Mouse (Mus musculus): ENCODE data around the gene Faap20. TPM values are rescaled to one million over a fixed set of nuclear protein-coding genes. Genes with fewer than 3 reads are reported as not detected.

The Faap20 gene
- polyA plus RNA-seq, 1 experiment from 2014 or later: 70.1 TPM

DNA sequence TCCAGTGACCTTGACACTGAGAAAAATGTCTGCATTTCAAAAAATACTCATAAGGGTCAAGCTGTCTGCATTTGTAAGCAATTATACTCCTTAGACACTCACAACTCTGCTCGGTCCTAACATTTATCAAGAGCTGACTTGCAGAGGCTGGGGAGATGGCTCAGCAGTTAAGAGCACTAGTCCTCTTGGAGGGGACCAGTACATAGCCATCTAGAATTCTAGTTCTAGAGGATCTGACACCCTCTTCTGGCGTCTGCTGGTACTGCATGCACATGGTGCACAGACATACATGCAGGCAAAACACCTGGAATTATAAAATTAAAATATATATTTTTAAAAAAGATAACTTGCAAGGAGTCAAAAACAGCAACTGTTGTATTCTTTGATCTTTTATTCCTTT lies 47.5 kb downstream of the Faap20 start:
- H3K9ac ChIP-seq (ENCODE audit: low read depth, low read length): no peak overlapping the region
- WGBS: 60% methylated on average over 2 of the region's 2 CpGs
- H3K4me1 ChIP-seq (ENCODE audit: control insufficient read depth, insufficient read depth, low read length): peaks cover 1% of the 10 kb centered on the region; the same call in 1 of the 2 replicates
- H3K4me2 ChIP-seq (ENCODE audit: low read length): no peak overlapping the region
- no peaks in the 10 kb centered on the region for H3K36me3 ChIP-seq (ENCODE audit: control insufficient read depth, insufficient read depth, low read length)
- H3K27ac ChIP-seq (ENCODE audit: low read length): no peak overlapping the region
- H3K27me3 ChIP-seq (ENCODE audit: control insufficient read depth, insufficient read depth, low read depth, low read length): no peaks in the 10 kb centered on the region
- H3K4me3 ChIP-seq (ENCODE audit: low read depth, low read length): no peak overlapping the region
- no peak for ATAC-seq
- no peaks in the 10 kb centered on the region for H3K9me3 ChIP-seq (replicated peaks; ENCODE audit: control insufficient read depth, low read length, poor library complexity, severe bottlenecking)

DNA sequence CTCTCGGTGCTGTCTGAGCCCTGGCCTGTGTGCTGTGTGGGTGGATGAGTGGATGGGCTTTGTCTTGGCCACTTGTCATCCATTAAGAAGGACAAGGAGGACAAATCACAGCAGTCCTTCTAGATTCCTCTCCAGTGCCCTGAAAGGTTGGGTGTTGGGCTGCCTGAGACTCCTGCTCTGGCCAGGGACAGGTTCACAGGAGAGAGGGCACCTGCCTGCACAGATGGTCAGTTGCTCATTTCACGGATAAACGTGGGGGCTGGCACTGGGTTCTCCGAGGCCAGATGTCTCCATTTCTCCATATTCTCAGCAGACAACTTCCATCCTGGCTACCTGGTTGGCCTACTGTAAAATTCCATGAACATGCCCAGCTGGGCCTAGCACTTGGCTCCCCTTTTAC lies 49.2 kb downstream of the Faap20 start:
- Histone ChIP-seq H3K4me1 (ENCODE audit: control insufficient read depth, insufficient read depth, low read length) (peaks cover 4% of the 10 kb centered on the region; the same call in 1 of the 2 replicates), H3K4me2 (ENCODE audit: low read length) (no peak overlapping the region), H3K27ac (ENCODE audit: low read length) (no peak overlapping the region), H3K27me3 (ENCODE audit: control insufficient read depth, insufficient read depth, low read depth, low read length) (no peaks in the 10 kb centered on the region), H3K36me3 (ENCODE audit: control insufficient read depth, insufficient read depth, low read length) (no peaks in the 10 kb centered on the region), H3K9ac (ENCODE audit: low read depth, low read length) (no peak overlapping the region), H3K9me3 (replicated peaks; ENCODE audit: control insufficient read depth, low read length, poor library complexity, severe bottlenecking) (no peaks in the 10 kb centered on the region), H3K4me3 (ENCODE audit: low read depth, low read length) (no peak overlapping the region)
- 90% methylated on average over 4 of the region's 4 CpGs for WGBS
- no peak for ATAC-seq

DNA sequence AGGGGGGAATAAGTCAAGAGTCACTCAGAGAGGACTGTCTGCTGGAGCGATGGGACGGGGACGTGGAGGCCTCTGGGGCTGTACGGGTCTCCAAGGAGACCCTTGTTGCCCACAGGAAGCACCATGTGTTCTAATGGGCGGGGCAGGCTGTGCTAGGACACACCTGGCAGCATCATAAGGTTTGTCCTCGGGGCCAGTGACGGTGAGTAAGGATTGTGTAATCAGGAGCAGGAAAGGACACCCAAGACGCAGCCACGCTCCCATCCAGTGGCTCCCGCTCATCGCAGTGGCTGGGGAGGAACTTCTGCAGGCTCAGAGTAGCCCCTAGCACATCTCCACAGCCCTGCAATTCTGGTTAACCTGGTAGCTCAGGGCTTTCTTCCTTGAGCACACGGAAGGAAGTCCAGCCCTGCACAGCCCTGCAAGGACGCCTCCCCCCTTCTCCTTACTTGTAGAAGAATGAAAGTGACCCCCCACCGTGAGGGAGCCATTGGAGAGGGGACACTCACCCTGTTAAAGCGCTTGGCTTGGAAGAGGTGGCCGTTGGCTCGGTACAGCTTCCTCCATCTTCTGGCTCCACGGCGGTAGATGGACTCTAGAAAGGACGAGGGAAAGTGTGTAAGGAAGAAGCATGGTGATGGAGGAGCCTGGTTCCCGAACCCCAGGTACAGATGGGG lies 51.0 kb downstream of the Faap20 start:
- WGBS: 79% methylated on average over 21 of the region's 21 CpGs
- no peak for ATAC-seq

DNA sequence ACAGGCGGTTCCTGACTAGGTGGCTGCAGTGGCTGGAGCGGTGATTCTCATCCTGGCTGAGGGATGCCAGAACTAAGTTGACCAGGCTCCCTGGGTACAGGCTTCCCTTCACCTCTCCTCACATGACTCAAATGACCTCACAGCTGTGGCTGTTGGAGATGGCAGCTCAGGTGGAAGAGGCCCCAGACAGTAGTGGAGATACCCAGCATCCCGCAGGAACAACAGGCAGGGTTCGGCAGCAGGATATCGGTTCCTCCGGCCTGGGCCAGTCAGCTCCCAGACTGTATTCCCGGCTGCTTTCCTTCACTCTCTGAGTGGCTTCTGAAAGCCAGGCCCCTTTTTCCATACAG lies 51.5 kb downstream of the Faap20 start:
- Histone ChIP-seq H3K27ac (ENCODE audit: low read length) (no peak overlapping the region), H3K9ac (ENCODE audit: low read depth, low read length) (no peak overlapping the region), H3K36me3 (ENCODE audit: control insufficient read depth, insufficient read depth, low read length) (no peaks in the 10 kb centered on the region), H3K4me3 (ENCODE audit: low read depth, low read length) (no peak overlapping the region), H3K4me2 (ENCODE audit: low read length) (no peak overlapping the region), H3K9me3 (replicated peaks; ENCODE audit: control insufficient read depth, low read length, poor library complexity, severe bottlenecking) (no peaks in the 10 kb centered on the region), H3K4me1 (ENCODE audit: control insufficient read depth, insufficient read depth, low read length) (peaks cover 16% of the 10 kb centered on the region), H3K27me3 (ENCODE audit: control insufficient read depth, insufficient read depth, low read depth, low read length) (no peaks in the 10 kb centered on the region)
- WGBS: 89% methylated on average over 7 of the region's 7 CpGs
- ATAC-seq: no peak

More for the DNA sequence above, 51.0 kb downstream of the Faap20 start:
- H3K27me3 ChIP-seq (ENCODE audit: control insufficient read depth, insufficient read depth, low read depth, low read length): no peaks in the 10 kb centered on the region
- H3K4me1 ChIP-seq (ENCODE audit: control insufficient read depth, insufficient read depth, low read length): peaks cover 11% of the 10 kb centered on the region
- no peak overlapping the region for H3K9ac ChIP-seq (ENCODE audit: low read depth, low read length)
- H3K4me3 ChIP-seq (ENCODE audit: low read depth, low read length): no peak overlapping the region
- no peaks in the 10 kb centered on the region for H3K36me3 ChIP-seq (ENCODE audit: control insufficient read depth, insufficient read depth, low read length)
- H3K9me3 ChIP-seq (replicated peaks; ENCODE audit: control insufficient read depth, low read length, poor library complexity, severe bottlenecking): no peaks in the 10 kb centered on the region
- no peak overlapping the region for H3K27ac ChIP-seq (ENCODE audit: low read length)
- H3K4me2 ChIP-seq (ENCODE audit: low read length): no peak overlapping the region

DNA sequence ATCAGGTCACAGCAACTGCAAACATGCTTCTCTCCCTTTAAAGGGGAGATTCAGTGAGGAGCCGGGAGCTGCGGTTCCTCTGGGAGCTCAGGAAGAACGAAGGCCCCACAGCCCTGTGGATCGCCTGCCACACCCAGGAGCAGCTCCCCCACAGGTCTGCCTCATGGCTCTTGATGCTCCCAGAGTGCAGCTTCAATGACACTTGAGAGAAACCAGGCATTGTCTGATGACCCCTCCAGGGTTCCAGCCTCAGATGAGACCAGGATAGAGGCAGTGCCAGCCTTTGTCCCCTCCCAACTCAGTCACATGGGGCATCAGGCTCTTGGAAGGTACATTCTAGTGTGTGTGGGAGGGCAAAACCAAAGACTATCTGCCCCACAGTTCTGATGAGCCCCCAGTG lies 52.4 kb downstream of the Faap20 start:
- ATAC-seq: no peak
- Histone ChIP-seq H3K9me3 (replicated peaks; ENCODE audit: control insufficient read depth, low read length, poor library complexity, severe bottlenecking) (no peaks in the 10 kb centered on the region), H3K27ac (ENCODE audit: low read length) (no peak overlapping the region; the same call in 1 of the 2 replicates), H3K4me1 (ENCODE audit: control insufficient read depth, insufficient read depth, low read length) (peaks cover 25% of the 10 kb centered on the region), H3K4me3 (ENCODE audit: low read depth, low read length) (no peak overlapping the region), H3K27me3 (ENCODE audit: control insufficient read depth, insufficient read depth, low read depth, low read length) (no peaks in the 10 kb centered on the region), H3K36me3 (ENCODE audit: control insufficient read depth, insufficient read depth, low read length) (no peaks in the 10 kb centered on the region), H3K4me2 (ENCODE audit: low read length) (no peak overlapping the region), H3K9ac (ENCODE audit: low read depth, low read length) (no peak overlapping the region)
- 44% methylated on average over 4 of the region's 4 CpGs for WGBS

DNA sequence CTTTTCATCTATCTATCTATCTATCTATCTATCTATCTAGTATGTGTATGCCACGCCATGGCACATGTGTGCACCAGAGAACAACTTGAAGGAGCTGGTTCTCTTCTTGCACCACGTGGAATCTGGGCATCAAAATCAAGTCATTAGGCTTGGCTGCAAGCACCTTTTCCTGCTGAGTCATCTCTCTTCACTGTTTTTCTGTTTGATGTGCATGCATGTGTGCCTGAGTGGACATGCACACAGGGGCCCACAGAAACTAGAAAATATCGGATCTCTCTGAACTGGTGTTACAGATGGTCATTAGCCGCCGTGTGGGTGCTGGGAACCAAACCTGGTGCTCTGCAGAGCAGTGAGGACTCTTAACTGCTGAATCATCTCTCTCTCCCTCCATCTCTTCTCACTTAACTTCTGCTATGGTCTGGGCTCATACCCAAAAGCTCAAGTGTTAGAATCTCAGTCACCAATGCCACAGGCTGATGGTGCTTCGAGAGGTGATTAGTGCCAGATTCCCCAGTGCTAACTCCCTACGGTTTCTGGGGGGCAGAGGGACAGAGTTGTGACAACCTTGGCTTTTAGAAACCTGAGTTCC lies 55.0 kb downstream of the Faap20 start:
- Histone ChIP-seq H3K9ac (ENCODE audit: low read depth, low read length) (no peak overlapping the region), H3K9me3 (replicated peaks; ENCODE audit: control insufficient read depth, low read length, poor library complexity, severe bottlenecking) (no peaks in the 10 kb centered on the region), H3K4me2 (ENCODE audit: low read length) (no peak overlapping the region), H3K27me3 (ENCODE audit: control insufficient read depth, insufficient read depth, low read depth, low read length) (no peaks in the 10 kb centered on the region), H3K4me3 (ENCODE audit: low read depth, low read length) (no peak overlapping the region), H3K27ac (ENCODE audit: low read length) (peak overlapping the region; percentile 87), H3K36me3 (ENCODE audit: control insufficient read depth, insufficient read depth, low read length) (no peaks in the 10 kb centered on the region), H3K4me1 (ENCODE audit: control insufficient read depth, insufficient read depth, low read length) (peaks cover 44% of the 10 kb centered on the region)
- 91% methylated on average over 7 of the region's 7 CpGs for WGBS
- ATAC-seq: no peak

DNA sequence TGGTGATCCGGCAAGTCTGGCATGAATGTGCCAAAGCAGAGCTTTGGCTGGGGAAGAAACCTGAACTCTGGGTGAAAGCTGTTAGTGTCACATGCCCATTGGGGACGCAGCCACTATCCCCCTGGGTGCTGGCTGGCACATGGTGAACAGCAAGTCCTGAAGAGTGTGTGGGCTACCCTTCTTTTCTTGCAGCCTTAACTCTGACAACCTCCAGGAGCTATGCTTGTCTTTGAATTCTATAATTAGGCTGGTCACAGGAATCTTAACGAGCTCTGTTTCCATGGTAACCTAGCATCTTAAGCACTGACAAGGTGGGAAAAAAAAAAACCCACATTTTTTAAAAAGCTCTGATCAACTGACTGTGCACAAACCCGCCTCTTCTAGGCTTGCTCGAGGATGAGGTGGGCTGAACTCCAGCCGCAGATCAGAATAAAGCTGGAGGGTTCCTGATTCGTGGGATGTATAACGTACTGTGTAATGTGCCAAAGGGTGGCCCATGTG lies 56.0 kb downstream of the Faap20 start:
- 17% methylated on average over 8 of the region's 8 CpGs for WGBS
- no peak overlapping the region for H3K4me3 ChIP-seq (ENCODE audit: low read depth, low read length)
- peak; percentile 67 for ATAC-seq
- peaks cover 44% of the 10 kb centered on the region for H3K4me1 ChIP-seq (ENCODE audit: control insufficient read depth, insufficient read depth, low read length)
- H3K4me2 ChIP-seq (ENCODE audit: low read length): peak overlapping the region; percentile 37
- peak overlapping the region; percentile 87 for H3K27ac ChIP-seq (ENCODE audit: low read length)
- no peak overlapping the region for H3K9ac ChIP-seq (ENCODE audit: low read depth, low read length)
- no peaks in the 10 kb centered on the region for H3K27me3 ChIP-seq (ENCODE audit: control insufficient read depth, insufficient read depth, low read depth, low read length)
- no peaks in the 10 kb centered on the region for H3K36me3 ChIP-seq (ENCODE audit: control insufficient read depth, insufficient read depth, low read length)
- no peaks in the 10 kb centered on the region for H3K9me3 ChIP-seq (replicated peaks; ENCODE audit: control insufficient read depth, low read length, poor library complexity, severe bottlenecking)

Other genes starting within 250 kb of the Faap20 start
- 23.3 and 25.4 TPM in 2 replicates for gene Plch2, start 193.0 kb upstream of the Faap20 start, polyA plus RNA-seq (2015; fragmentation: Nextera tagmentation; extraction: Ambion mirVana)
- 22.2 and 22.8 TPM in 2 replicates for gene Pex10, start 182.8 kb upstream of the Faap20 start, polyA plus RNA-seq (2015; fragmentation: Nextera tagmentation; extraction: Ambion mirVana)
- gene Rer1, start 163.4 kb upstream of the Faap20 start, polyA plus RNA-seq (2015; fragmentation: Nextera tagmentation; extraction: Ambion mirVana): 121 and 124 TPM in 2 replicates
- gene Morn1, start 163.2 kb upstream of the Faap20 start, polyA plus RNA-seq (2015; fragmentation: Nextera tagmentation; extraction: Ambion mirVana): 7.3 and 8.9 TPM in 2 replicates
- 9.6 and 10.1 TPM in 2 replicates for gene Ski, start 27.2 kb upstream of the Faap20 start, polyA plus RNA-seq (2015; fragmentation: Nextera tagmentation; extraction: Ambion mirVana)
- gene Prkcz, start 111.6 kb downstream of the Faap20 start, polyA plus RNA-seq (2015; fragmentation: Nextera tagmentation; extraction: Ambion mirVana): 95.8 and 97.1 TPM in 2 replicates
- gene Gabrd, start 148.3 kb downstream of the Faap20 start, polyA plus RNA-seq (2015; fragmentation: Nextera tagmentation; extraction: Ambion mirVana): 0.22 and 0.26 TPM in 2 replicates
- 5.9 and 6.4 TPM in 2 replicates for gene Cfap74, start 159.4 kb downstream of the Faap20 start, polyA plus RNA-seq (2015; fragmentation: Nextera tagmentation; extraction: Ambion mirVana)
- not detected in 2 replicates for gene Tmem52, start 219.3 kb downstream of the Faap20 start, polyA plus RNA-seq (2015; fragmentation: Nextera tagmentation; extraction: Ambion mirVana)
- gene Gnb1, start 241.6 kb downstream of the Faap20 start, polyA plus RNA-seq (2015; fragmentation: Nextera tagmentation; extraction: Ambion mirVana): 1,246 and 1,252 TPM in 2 replicates

Measured in midbrain, embryonic 16.5 days (tissue).